Mouse (Mus musculus) heart, adult 8-10 months (tissue): ENCODE measurements around the gene Pabpc4l. TPM values are rescaled to one million over a fixed set of nuclear protein-coding genes. Genes with fewer than 3 reads are reported as not detected.
A peak's percentile ranks its signal among the peaks of the same experiment; 100 is the strongest.
"Not testable (repeated sequence)": the region's sequence is repeated elsewhere in the genome, so short reads cannot be mapped to it uniquely, and the experiment has no call there.

Source experiments
- DNase-seq: peaks from one replicate; pipeline ENCODE4 v3.0.0; 2022; ENCODE audit warnings: low spot score
- total RNA-seq, 4 experiments: library from RNA; stranded (reverse); gene quantifications; 2 replicates each; pipeline ENCODE4 v1.2.4; 2022

Pabpc4l gene
- under 1 TPM in 2 of 4 experiments, not detected in 2; 0.05 to 0.06 TPM for total RNA-seq

GRCm38 (mm10) chr3:46447481-46448265 is at the start of gene Pabpc4l:
Gene Pabpc4l (minus strand): TSS chr3:46448219.
- DNase-seq, result peak; percentile 4

GRCm38 (mm10) chr3:46490989-46491259 is 42.9 kb upstream of the Pabpc4l start:
- DNase-seq, result no peak

GRCm38 (mm10) chr3:46490132-46490988 is 42.3 kb upstream of the Pabpc4l start:
- DNase-seq, result no peak

DNA sequence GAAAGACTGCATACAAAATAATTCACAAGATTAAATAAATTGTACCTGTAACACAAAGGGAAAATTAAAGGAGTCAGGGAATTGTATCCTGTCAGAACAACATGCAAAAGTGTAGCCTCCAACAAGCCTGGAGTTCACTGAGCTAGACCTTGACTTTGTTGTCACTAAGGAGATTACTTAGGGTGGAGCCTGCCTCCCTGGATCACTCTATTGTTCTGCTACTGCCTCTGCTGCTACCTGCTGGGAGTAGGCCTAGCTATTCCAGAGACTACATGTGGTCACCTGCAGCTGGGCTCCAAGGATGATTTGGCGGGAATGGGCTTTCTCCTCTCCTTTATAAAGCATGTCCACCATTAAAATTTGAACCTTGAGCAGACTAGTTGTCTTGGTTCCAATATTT is 38.1 kb upstream of the Pabpc4l start:
- DNase-seq, result not testable (repeated sequence)

- no peak for DNase-seq
These were observed 180 bp upstream of the Pabpc4l start for GRCm38 (mm10) chr3:46448266-46448532.

- DNase-seq, result no peak
These were observed 16.6 kb downstream of the Pabpc4l start for GRCm38 (mm10) chr3:46431416-46431815.
